25 mouse cellular contexts compared by ENCODE assay signal in genomic region chr14:104406062-104406461, GRCm38 (mm10).
DNase-seq lines count a peak whose midpoint lies in the region; ATAC-seq and TF ChIP-seq lines count a peak whose summit lies in the region.
"Had no signal": no experiment of that assay in that cellular context is flagged by ENCODE, and none has a peak within 500 bp of the region (broad histone marks: within the 10 kb centered on the region; RNA-seq: fewer than 3 reads in every experiment).

No protein-coding gene starts in this region.

- TF ChIP-seq POLR2A in brain, embryonic 14.5 days (IDR thresholded peaks at IDR 0.05; ENCODE audit: borderline replicate concordance, extremely low read depth, insufficient read depth, insufficient read length, poor library complexity, severe bottlenecking), result no peak

- no peak overlapping the region for H3K27ac ChIP-seq in embryonic facial prominence, embryonic 14.5 days (replicated peaks; ENCODE audit: low read depth, low read length)
- H3K27ac ChIP-seq in embryonic facial prominence, embryonic 10.5 days (replicated peaks), result no peak overlapping the region
- no peak overlapping the region for H3K27ac ChIP-seq in hindbrain, postnatal 0 days
- H3K27ac ChIP-seq in hindbrain, embryonic 13.5 days, result no peak overlapping the region
- H3K27ac ChIP-seq: embryonic facial prominence, embryonic 15.5 days; heart, embryonic 13.5 days; kidney, postnatal 0 days; left cerebral cortex, adult 2 months; liver, embryonic 15.5 days; neural tube, embryonic 15.5 days had no signal

- TF ChIP-seq CTCF in hindbrain, postnatal 0 days (IDR thresholded peaks at IDR 0.05; ENCODE audit: low read depth), result no peak
- TF ChIP-seq CTCF in brain, embryonic 14.5 days (IDR thresholded peaks at IDR 0.05; ENCODE audit: borderline replicate concordance, extremely low read depth, insufficient read depth, insufficient read length), result no peak

- H3K9ac ChIP-seq in embryonic facial prominence, embryonic 14.5 days (ENCODE audit: low read depth, low read length), result no peak overlapping the region
- H3K9ac ChIP-seq in hindbrain, postnatal 0 days (replicated peaks; ENCODE audit: low read length), result no peak overlapping the region
- no peak overlapping the region for H3K9ac ChIP-seq in hindbrain, embryonic 13.5 days
- H3K9ac ChIP-seq: embryonic facial prominence, embryonic 15.5 days; heart, embryonic 13.5 days; liver, embryonic 15.5 days; lung, embryonic 14.5 days; neural tube, embryonic 15.5 days had no signal

- H3K4me3 ChIP-seq in embryonic facial prominence, embryonic 14.5 days (ENCODE audit: low read depth, low read length), result no peak overlapping the region
- H3K4me3 ChIP-seq in embryonic facial prominence, embryonic 10.5 days, result no peak overlapping the region
- no peak overlapping the region for H3K4me3 ChIP-seq in hindbrain, postnatal 0 days (ENCODE audit: low read length)
- H3K4me3 ChIP-seq in hindbrain, embryonic 13.5 days, result no peak overlapping the region
- H3K4me3 ChIP-seq: embryonic facial prominence, embryonic 15.5 days; heart, embryonic 13.5 days; left cerebral cortex, adult 2 months; liver, embryonic 15.5 days; neural tube, embryonic 15.5 days had no signal

- DNase-seq in embryonic facial prominence, embryonic 14.5 days (ENCODE audit: low spot score), result peak; percentile 31
- DNase-seq in embryonic facial prominence, embryonic 10.5 days (ENCODE audit: low spot score), result no peak
- peak; percentile 7 for DNase-seq in hindbrain, postnatal 0 days (ENCODE audit: low spot score)
- DNase-seq in left cerebral cortex, postnatal 4 days, result peak; percentile 15
- no peak for DNase-seq in left cerebral cortex, adult 9 months (ENCODE audit: low spot score in 2 of 2)
- peak; percentile 64 for DNase-seq in brain, embryonic 14.5 days (ENCODE audit: low read depth)
- DNase-seq: adrenal gland, adult 8-10 months; cerebellum, adult 11 months; cerebellum, adult 9-10 months; gastrocnemius, postnatal 10 days; heart, postnatal 10 days; lung, embryonic 14.5 days; lung, postnatal 14 days; retina, postnatal 1 day; right cerebral cortex, postnatal 14 days; thymus, postnatal 4 days had no signal

- intact Hi-C loops in left cerebral cortex, postnatal 4 days (cut with DNase I), result no loop called here

- no peak for ATAC-seq in embryonic facial prominence, embryonic 14.5 days (ENCODE audit: low read depth)
- ATAC-seq in hindbrain, postnatal 0 days, result no peak
- ATAC-seq in hindbrain, embryonic 13.5 days (ENCODE audit: low FRiP score), result no peak
- ATAC-seq: intestine, embryonic 16.5 days had no signal

- WGBS in embryonic facial prominence, embryonic 14.5 days, result 48% methylated on average over 3 of the region's 3 CpGs
- 85% methylated on average over 3 of the region's 3 CpGs for WGBS in embryonic facial prominence, embryonic 10.5 days
- 31% methylated on average over 3 of the region's 3 CpGs for WGBS in hindbrain, postnatal 0 days
- 58% methylated on average over 3 of the region's 3 CpGs for WGBS in hindbrain, embryonic 13.5 days

- H3K4me1 ChIP-seq in embryonic facial prominence, embryonic 14.5 days (ENCODE audit: control insufficient read depth, insufficient read depth, low read length), result no peaks in the 10 kb centered on the region
- H3K4me1 ChIP-seq in embryonic facial prominence, embryonic 10.5 days, result peaks cover 4% of the 10 kb centered on the region; the same call in 1 of the 2 replicates
- no peaks in the 10 kb centered on the region for H3K4me1 ChIP-seq in hindbrain, postnatal 0 days (ENCODE audit: insufficient read depth, low read length)
- H3K4me1 ChIP-seq in hindbrain, embryonic 13.5 days (replicated peaks), result peaks cover 5% of the 10 kb centered on the region; the same call in 1 of the 2 replicates
- H3K4me1 ChIP-seq: embryonic facial prominence, embryonic 15.5 days; heart, embryonic 13.5 days; liver, embryonic 15.5 days had no signal

- H3K4me2 ChIP-seq in embryonic facial prominence, embryonic 14.5 days (ENCODE audit: low read depth, low read length), result no peak overlapping the region
- H3K4me2 ChIP-seq in hindbrain, postnatal 0 days (ENCODE audit: low read depth, low read length), result no peak overlapping the region
- H3K4me2 ChIP-seq in hindbrain, embryonic 13.5 days, result no peak overlapping the region
- H3K4me2 ChIP-seq: embryonic facial prominence, embryonic 15.5 days; heart, embryonic 13.5 days; liver, embryonic 15.5 days; lung, embryonic 14.5 days; neural tube, embryonic 15.5 days had no signal

- H3K9me3 ChIP-seq in embryonic facial prominence, embryonic 14.5 days (ENCODE audit: control insufficient read depth, low read length), result no peaks in the 10 kb centered on the region
- no peaks in the 10 kb centered on the region for H3K9me3 ChIP-seq in embryonic facial prominence, embryonic 10.5 days
- H3K9me3 ChIP-seq in hindbrain, postnatal 0 days (ENCODE audit: low read length), result no peaks in the 10 kb centered on the region
- H3K9me3 ChIP-seq in hindbrain, embryonic 13.5 days, result no peaks in the 10 kb centered on the region
- H3K9me3 ChIP-seq: embryonic facial prominence, embryonic 15.5 days; heart, embryonic 13.5 days; liver, embryonic 15.5 days; neural tube, embryonic 15.5 days had no signal

- H3K27me3 ChIP-seq in embryonic facial prominence, embryonic 14.5 days (replicated peaks; ENCODE audit: control insufficient read depth, insufficient read depth, low read length), result no peaks in the 10 kb centered on the region
- H3K27me3 ChIP-seq in embryonic facial prominence, embryonic 10.5 days (replicated peaks; ENCODE audit: low read depth, poor library complexity, severe bottlenecking), result no peaks in the 10 kb centered on the region
- H3K27me3 ChIP-seq in hindbrain, postnatal 0 days (ENCODE audit: insufficient read depth, low read length), result no peaks in the 10 kb centered on the region
- no peaks in the 10 kb centered on the region for H3K27me3 ChIP-seq in hindbrain, embryonic 13.5 days
- H3K27me3 ChIP-seq: embryonic facial prominence, embryonic 15.5 days; heart, embryonic 13.5 days; liver, embryonic 15.5 days; neural tube, embryonic 15.5 days had no signal

- H3K36me3 ChIP-seq in embryonic facial prominence, embryonic 14.5 days (ENCODE audit: control insufficient read depth, insufficient read depth, low read length), result no peaks in the 10 kb centered on the region
- no peaks in the 10 kb centered on the region for H3K36me3 ChIP-seq in embryonic facial prominence, embryonic 10.5 days (replicated peaks)
- H3K36me3 ChIP-seq in hindbrain, postnatal 0 days (ENCODE audit: insufficient read depth, low read length), result no peaks in the 10 kb centered on the region
- H3K36me3 ChIP-seq in hindbrain, embryonic 13.5 days, result no peaks in the 10 kb centered on the region
- H3K36me3 ChIP-seq: embryonic facial prominence, embryonic 15.5 days; G1E; heart, embryonic 13.5 days; liver, embryonic 15.5 days; neural tube, embryonic 15.5 days had no signal

Comparison
In these comparisons a context has a peak if more than half of its experiments do, and no peak if none do; other contexts are left out.
1. DNase-seq: peak in embryonic facial prominence, embryonic 14.5 days (single experiment), hindbrain, postnatal 0 days (single experiment), left cerebral cortex, postnatal 4 days (single experiment) and brain, embryonic 14.5 days (single experiment); none in embryonic facial prominence, embryonic 10.5 days (single experiment) and left cerebral cortex, adult 9 months (0 of 2).